Mouse (Mus musculus) intestine, embryonic 16.5 days (tissue): ENCODE measurements at regions not wholly inside any gene's neighbourhood (a gene's known extent, or its start where the extent isn't known, plus 50 kb on each side); places are given as distances from the start of the nearest gene placed in this dataset.
"Not testable (repeated sequence)": the region's sequence is repeated elsewhere in the genome, so short reads cannot be mapped to it uniquely, and the experiment has no call there.

Source experiments
- ATAC-seq: fragments of 200-750 bp; cut with Nextera tagmentation; 2 replicates; pipeline ENCODE4 v1.8.0; 2017; ENCODE audit warnings: moderate TSS enrichment, moderate library complexity
- H3K27ac ChIP-seq: fragments of 300-500 bp; sonication (generic); 2 replicates; pipeline ENCODE4 v1.5.1; 2014; ENCODE audit warnings: mild to moderate bottlenecking, low read length
- H3K27me3 ChIP-seq: fragments of 300-500 bp; sonication (generic); replicated peaks from 2 replicates; pipeline ENCODE4 v1.6.1; 2014; ENCODE audit warnings: low read length, control low read depth, mixed read lengths; ENCODE audit not compliant: control insufficient read depth, insufficient read depth
- H3K36me3 ChIP-seq: fragments of 300-500 bp; sonication (generic); 2 replicates; pipeline ENCODE4 v1.6.1; 2014; ENCODE audit warnings: low read length, control low read depth; ENCODE audit not compliant: control insufficient read depth, insufficient read depth
- H3K4me1 ChIP-seq: fragments of 300-500 bp; sonication (generic); 2 replicates; pipeline ENCODE4 v1.6.1; 2014; ENCODE audit warnings: low read length, control low read depth, mixed read lengths; ENCODE audit not compliant: control insufficient read depth, insufficient read depth
- H3K4me2 ChIP-seq: fragments of 300-500 bp; sonication (generic); 2 replicates; pipeline ENCODE4 v1.6.1; 2014; ENCODE audit warnings: low read depth, low read length, control low read depth
- H3K4me3 ChIP-seq: fragments of 300-500 bp; sonication (generic); 2 replicates; pipeline ENCODE4 v1.5.1; 2014; ENCODE audit warnings: mild to moderate bottlenecking, low read length
- H3K9ac ChIP-seq: fragments of 300-500 bp; sonication (generic); 2 replicates; pipeline ENCODE4 v1.6.1; 2014; ENCODE audit warnings: low read depth, low read length
- H3K9me3 ChIP-seq: fragments of 300-500 bp; sonication (generic); 2 replicates; pipeline ENCODE4 v1.6.1; 2016; ENCODE audit warnings: low read length, control low read depth; ENCODE audit not compliant: control insufficient read depth
- WGBS: fragments of 180-500 bp; shearing (Covaris S2); extraction: QIAGEN DNeasy Blood & Tissue Kit; methylation state at CpG from one replicate; pipeline ENCODE4 v1.1.7; 2014; 5-methylcytosine and 5-hydroxymethylcytosine counted together

GRCm38 (mm10) chr1:80969927-80970326 lies 106.8 kb upstream of the Nyap2 start:
- H3K27ac ChIP-seq: no peak overlapping the region
- no peak overlapping the region for H3K9ac ChIP-seq
- no peaks in the 10 kb centered on the region for H3K4me1 ChIP-seq
- H3K4me3 ChIP-seq: no peak overlapping the region
- no peak overlapping the region for H3K4me2 ChIP-seq
- no peaks in the 10 kb centered on the region for H3K36me3 ChIP-seq
- H3K27me3 ChIP-seq: no peaks in the 10 kb centered on the region
- H3K9me3 ChIP-seq: no peaks in the 10 kb centered on the region
- ATAC-seq: no peak

GRCm38 (mm10) chr1:80969194-80969593 lies 107.6 kb upstream of the Nyap2 start:
- Histone ChIP-seq H3K4me1 (no peaks in the 10 kb centered on the region), H3K9ac (no peak overlapping the region), H3K36me3 (no peaks in the 10 kb centered on the region), H3K27me3 (no peaks in the 10 kb centered on the region), H3K9me3 (no peaks in the 10 kb centered on the region), H3K4me2 (no peak overlapping the region), H3K4me3 (no peak overlapping the region), H3K27ac (no peak overlapping the region)
- no peak for ATAC-seq
- 71% methylated on average over 1 of the region's 1 CpGs for WGBS

GRCm38 (mm10) chr1:80965792-80966191 lies 111.0 kb upstream of the Nyap2 start:
- Histone ChIP-seq H3K4me2 (no peak overlapping the region), H3K9me3 (no peaks in the 10 kb centered on the region), H3K9ac (no peak overlapping the region), H3K4me1 (no peaks in the 10 kb centered on the region), H3K4me3 (no peak overlapping the region), H3K36me3 (no peaks in the 10 kb centered on the region), H3K27me3 (no peaks in the 10 kb centered on the region), H3K27ac (no peak overlapping the region)
- WGBS: 70% methylated on average over 2 of the region's 2 CpGs
- ATAC-seq: no peak

GRCm38 (mm10) chr1:80964376-80964775 lies 112.4 kb upstream of the Nyap2 start:
- Histone ChIP-seq H3K4me2 (no peak overlapping the region), H3K4me1 (no peaks in the 10 kb centered on the region), H3K27me3 (no peaks in the 10 kb centered on the region), H3K9me3 (no peaks in the 10 kb centered on the region), H3K36me3 (no peaks in the 10 kb centered on the region), H3K4me3 (no peak overlapping the region), H3K27ac (no peak overlapping the region), H3K9ac (no peak overlapping the region)
- 86% methylated on average over 5 of the region's 5 CpGs for WGBS
- no peak for ATAC-seq

GRCm38 (mm10) chr1:80963838-80964237 lies 112.9 kb upstream of the Nyap2 start:
- no peak for ATAC-seq
- WGBS: 72% methylated on average over 1 of the region's 1 CpGs
- H3K36me3 ChIP-seq: no peaks in the 10 kb centered on the region
- H3K4me1 ChIP-seq: no peaks in the 10 kb centered on the region
- H3K9ac ChIP-seq: no peak overlapping the region
- no peak overlapping the region for H3K27ac ChIP-seq
- no peaks in the 10 kb centered on the region for H3K27me3 ChIP-seq
- H3K9me3 ChIP-seq: no peaks in the 10 kb centered on the region
- H3K4me3 ChIP-seq: no peak overlapping the region
- no peak overlapping the region for H3K4me2 ChIP-seq

GRCm38 (mm10) chr1:80950406-80950805 lies 126.3 kb upstream of the Nyap2 start:
- Histone ChIP-seq H3K9ac (no peak overlapping the region), H3K4me1 (no peaks in the 10 kb centered on the region), H3K4me2 (no peak overlapping the region), H3K36me3 (no peaks in the 10 kb centered on the region), H3K27me3 (no peaks in the 10 kb centered on the region), H3K9me3 (no peaks in the 10 kb centered on the region), H3K27ac (no peak overlapping the region), H3K4me3 (no peak overlapping the region)
- 85% methylated on average over 4 of the region's 4 CpGs for WGBS
- ATAC-seq: no peak

GRCm38 (mm10) chr1:80946049-80946448 lies 130.7 kb upstream of the Nyap2 start:
- H3K36me3 ChIP-seq, H3K4me2 ChIP-seq, ATAC-seq, H3K27ac ChIP-seq, H3K4me1 ChIP-seq, H3K9me3 ChIP-seq, H3K9ac ChIP-seq, H3K4me3 ChIP-seq, H3K27me3 ChIP-seq: not testable (repeated sequence)

GRCm38 (mm10) chr1:80939372-80939771 lies 137.4 kb upstream of the Nyap2 start:
- H3K9me3 ChIP-seq: no peaks in the 10 kb centered on the region
- WGBS: 84% methylated on average over 4 of the region's 4 CpGs
- H3K4me3 ChIP-seq: no peak overlapping the region
- H3K36me3 ChIP-seq: no peaks in the 10 kb centered on the region
- no peak for ATAC-seq
- no peak overlapping the region for H3K27ac ChIP-seq
- H3K9ac ChIP-seq: no peak overlapping the region
- H3K4me2 ChIP-seq: no peak overlapping the region
- no peaks in the 10 kb centered on the region for H3K4me1 ChIP-seq
- H3K27me3 ChIP-seq: no peaks in the 10 kb centered on the region

GRCm38 (mm10) chr1:80899281-80899680 lies 141.0 kb upstream of the Dock10 start:
- no peak for ATAC-seq
- H3K27me3 ChIP-seq: no peaks in the 10 kb centered on the region
- WGBS: 76% methylated on average over 4 of the region's 4 CpGs
- no peak overlapping the region for H3K27ac ChIP-seq
- no peaks in the 10 kb centered on the region for H3K9me3 ChIP-seq
- no peak overlapping the region for H3K9ac ChIP-seq
- no peak overlapping the region for H3K4me2 ChIP-seq
- H3K4me3 ChIP-seq: no peak overlapping the region
- H3K4me1 ChIP-seq: no peaks in the 10 kb centered on the region
- H3K36me3 ChIP-seq: no peaks in the 10 kb centered on the region

- Histone ChIP-seq H3K4me1 (no peaks in the 10 kb centered on the region), H3K36me3 (no peaks in the 10 kb centered on the region), H3K27me3 (no peaks in the 10 kb centered on the region), H3K4me2 (no peak overlapping the region), H3K4me3 (no peak overlapping the region), H3K9ac (no peak overlapping the region), H3K9me3 (no peaks in the 10 kb centered on the region), H3K27ac (no peak overlapping the region)
- no peak for ATAC-seq
- WGBS: 73% methylated on average over 4 of the region's 4 CpGs
Observed at GRCm38 (mm10) chr1:80874140-80874849, 116.0 kb upstream of the Dock10 start.
